Mouse (Mus musculus) frontal cortex, postnatal 36 days (tissue): ENCODE measurements around the gene Gm14288.
"Not testable (repeated sequence)": the region's sequence is repeated elsewhere in the genome, so short reads cannot be mapped to it uniquely, and the experiment has no call there.

Experiments used
- DNase-seq, 2 experiments: peaks; one replicate each; pipeline ENCODE4 v3.0.0; 2022; ENCODE audit warnings: low spot score in 2 of 2

Gm14288 gene

DNA sequence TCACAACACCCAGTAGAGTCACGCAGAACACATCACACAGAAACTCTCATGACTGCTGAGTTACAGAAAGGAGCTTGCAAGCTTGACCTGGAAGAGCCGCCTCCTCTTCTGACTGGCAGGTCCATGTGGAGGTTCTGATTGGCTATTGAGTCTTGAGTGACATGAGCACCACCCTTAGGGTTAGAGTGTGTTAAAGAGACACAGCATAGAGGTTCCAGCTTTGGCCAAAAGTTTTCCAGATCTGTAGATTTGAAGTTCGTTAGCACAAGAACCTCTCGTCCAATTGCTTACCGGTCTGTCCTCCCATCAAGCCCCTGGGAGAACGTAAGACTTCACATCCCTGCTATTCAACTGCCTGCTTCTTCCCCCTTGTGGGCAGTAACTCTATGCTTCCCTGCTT lies at the start of gene Gm14288:
Gm14288 (minus strand) TSS at position 101 of the 400 bp plus-strand sequence.
- DNase-seq: not testable (repeated sequence)

DNA sequence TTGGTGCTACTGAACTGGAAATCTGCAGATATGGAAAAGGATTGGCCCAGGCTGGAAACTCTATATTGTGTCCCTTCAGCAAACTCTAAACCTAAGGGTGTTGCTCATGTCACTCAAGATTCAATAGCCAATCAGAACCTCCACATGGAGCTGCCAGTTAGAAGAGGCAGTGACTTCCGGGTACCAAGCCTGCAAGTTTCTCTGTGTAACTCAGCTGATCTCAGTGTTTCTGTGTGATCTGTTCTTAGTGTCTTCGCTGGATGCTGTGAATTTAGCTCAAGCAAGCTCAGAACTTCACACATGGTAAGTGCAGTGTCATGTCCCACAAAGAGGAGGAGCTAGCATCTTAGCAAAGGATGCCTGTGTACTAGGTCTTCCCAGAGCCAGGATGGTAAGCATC lies 59.7 kb downstream of the Gm14288 start, which contains the start of gene Gm2007:
Gm2007 (plus strand) TSS at position 301 of the 400 bp plus-strand sequence.
- DNase-seq: not testable (repeated sequence)
